Mouse (Mus musculus) CD4-positive, CD25-positive, alpha-beta regulatory T cell, adult 4 months (primary cell): ENCODE measurements around the gene Clec4a4. TPM values are rescaled to one million over a fixed set of nuclear protein-coding genes. Genes with fewer than 3 reads are reported as not detected.
"Not testable (repeated sequence)": the region's sequence is repeated elsewhere in the genome, so short reads cannot be mapped to it uniquely, and the experiment has no call there.

Experiments used
- ATAC-seq: one replicate; pipeline ENCODE4 v1.8.0; 2017
- polyA plus RNA-seq, 2 experiments: library from polyadenylated mRNA; unstranded; fragments of 100-300 nt; shearing (Covaris generic); gene quantifications; one replicate each; pipeline ENCODE4 v1.2.1; 2017

Gene Clec4a4
- polyA plus RNA-seq, result not detected

DNA sequence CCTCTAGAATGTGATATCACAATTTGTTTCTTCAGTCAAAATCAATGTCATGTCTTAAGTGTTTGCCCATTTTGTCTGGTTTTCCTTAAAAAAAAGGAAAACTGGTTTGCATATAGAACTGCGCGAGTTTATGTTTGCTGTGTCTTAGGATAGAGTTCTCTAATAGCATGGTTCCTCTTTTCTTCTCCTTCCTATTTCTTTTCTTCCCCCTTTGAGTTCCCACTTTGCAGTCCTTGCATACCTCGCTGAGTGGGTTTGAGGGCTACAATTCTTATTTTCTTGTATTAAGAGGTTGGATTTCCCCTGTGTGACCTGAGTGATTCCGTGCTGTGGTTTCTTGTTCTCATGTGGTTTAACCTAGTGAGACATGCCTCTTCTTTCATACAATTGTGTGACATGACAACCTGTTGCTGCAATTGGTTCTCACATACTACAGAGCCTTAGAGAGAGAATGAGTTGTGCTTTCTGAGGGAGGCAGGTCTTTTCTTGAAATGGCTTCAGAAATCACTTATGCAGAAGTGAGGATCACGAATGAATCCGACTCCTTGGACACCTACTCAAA, at the start of gene Clec4a4:
Clec4a4 (plus strand) TSS at position 492 of the 562 bp plus-strand sequence.
- no peak for ATAC-seq

DNA sequence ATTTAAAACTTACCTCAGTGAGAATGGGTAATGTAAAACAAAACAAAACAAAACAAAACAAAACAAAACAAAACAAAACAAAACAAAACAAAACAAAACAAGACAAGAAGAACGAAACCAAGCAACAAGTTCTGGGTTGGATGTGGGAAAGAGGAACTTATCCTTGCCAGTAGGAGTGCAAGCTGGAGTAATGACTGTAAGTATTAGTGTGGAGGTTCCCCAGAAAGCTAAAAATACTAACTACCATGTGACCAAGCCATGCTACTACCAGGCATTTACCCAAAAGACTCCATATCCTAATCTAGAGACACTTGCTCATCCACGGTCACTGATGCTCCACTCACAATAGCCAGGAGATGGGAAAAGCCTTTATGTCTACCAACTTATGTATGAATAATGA, 43.4 kb upstream of the Clec4a4 start:
- no peak for ATAC-seq

DNA sequence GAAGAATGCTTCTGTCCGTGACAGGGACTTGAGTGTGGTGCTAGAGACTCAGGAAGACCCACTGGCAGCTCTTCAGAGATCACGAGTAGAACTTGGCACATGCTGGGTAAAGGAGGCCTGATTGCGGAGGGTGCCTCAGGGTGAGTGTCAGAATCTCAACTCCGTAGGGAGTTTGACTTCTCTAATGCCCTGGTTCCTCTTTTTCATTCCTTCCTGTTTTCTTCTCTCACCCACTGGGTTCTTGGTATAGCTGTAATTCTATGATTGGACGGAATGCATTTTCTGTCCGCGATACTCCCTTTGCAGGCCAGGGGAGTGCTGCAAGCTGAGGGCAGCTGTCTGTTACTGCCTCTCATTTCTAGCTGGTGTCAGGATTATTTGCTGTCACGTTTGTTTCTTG, 37.8 kb upstream of the Clec4a4 start, which contains the start of gene Clec4a3:
Clec4a3 (plus strand) TSS at position 115 of the 400 bp plus-strand sequence.
- ATAC-seq, result no peak

DNA sequence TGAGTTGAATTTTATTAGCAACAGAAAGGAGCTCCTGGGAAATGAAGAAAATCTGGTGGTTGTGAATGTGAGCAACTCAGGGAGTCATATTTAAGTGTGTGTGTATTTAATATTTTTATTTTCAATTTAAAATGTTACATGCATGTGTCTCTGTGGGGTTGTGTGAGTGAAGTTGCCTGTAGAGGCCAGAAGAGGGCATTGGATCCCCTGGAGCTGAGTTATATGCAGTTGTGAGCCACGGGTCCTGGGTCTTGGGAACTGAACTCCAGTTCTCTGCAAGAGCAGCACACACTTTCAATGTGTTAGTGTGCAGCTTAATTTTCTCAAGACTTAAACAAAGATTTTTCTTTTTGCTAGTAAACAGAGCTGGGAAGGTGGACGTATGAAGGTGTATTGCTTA, 25.6 kb upstream of the Clec4a4 start:
- ATAC-seq, result no peak

DNA sequence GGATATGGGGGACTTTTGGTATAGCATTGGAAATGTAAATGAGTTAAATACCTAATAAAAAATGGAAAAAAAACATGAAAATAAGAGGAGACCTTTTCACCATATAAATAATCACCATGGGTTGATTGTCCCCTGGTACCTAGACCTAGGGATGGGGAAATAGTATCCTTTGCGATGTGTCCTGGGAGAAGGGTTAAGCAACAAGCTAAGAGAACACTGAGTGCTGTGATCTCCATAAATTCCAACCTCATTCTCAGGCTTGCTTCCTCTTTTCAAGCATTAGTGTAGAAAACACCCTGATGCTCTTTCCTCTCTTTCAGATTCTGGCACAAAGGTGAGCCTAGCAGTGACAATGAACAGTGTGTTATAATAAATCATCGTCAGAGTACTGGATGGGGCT, 21.1 kb upstream of the Clec4a4 start:
- ATAC-seq, result no peak

DNA sequence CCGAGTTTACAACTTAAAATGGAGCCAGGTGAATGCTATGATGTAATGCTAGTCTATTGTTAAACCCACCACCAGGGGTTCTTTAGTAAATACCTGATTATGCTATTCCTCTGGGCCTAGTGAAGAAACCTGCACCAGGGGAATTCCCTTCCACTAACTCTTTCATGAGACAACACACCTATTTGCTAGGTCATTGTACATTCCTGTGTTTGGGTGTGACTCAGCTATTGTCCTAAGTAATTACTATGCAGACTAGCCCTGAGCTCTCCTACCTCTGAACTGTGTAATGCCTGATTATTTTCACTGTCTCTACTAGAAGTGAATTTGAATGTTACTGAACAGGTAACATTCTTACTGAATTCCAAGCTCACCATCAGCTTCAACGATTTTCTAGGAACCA, 14.5 kb downstream of the Clec4a4 start:
- ATAC-seq, result not testable (repeated sequence)

DNA sequence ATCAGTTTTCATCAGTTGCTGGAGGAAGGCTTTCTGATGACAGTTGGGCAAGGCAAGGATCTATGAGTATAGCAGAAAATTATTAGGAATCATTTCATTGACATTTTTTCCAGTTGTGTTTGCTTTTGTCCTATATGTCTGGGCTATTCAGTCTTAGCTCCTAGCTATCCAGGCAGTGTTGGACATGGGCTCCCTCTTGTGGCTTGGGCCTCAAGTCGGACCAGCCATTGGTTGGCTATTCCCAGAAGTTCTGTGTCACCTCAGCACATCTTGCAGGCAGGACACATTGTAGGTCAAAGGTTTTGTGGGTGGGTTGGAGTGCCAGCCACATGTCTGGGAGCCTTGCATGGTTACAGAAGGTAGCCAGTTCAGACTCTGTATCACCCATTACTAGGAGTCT, 15.4 kb downstream of the Clec4a4 start:
- ATAC-seq, result no peak

DNA sequence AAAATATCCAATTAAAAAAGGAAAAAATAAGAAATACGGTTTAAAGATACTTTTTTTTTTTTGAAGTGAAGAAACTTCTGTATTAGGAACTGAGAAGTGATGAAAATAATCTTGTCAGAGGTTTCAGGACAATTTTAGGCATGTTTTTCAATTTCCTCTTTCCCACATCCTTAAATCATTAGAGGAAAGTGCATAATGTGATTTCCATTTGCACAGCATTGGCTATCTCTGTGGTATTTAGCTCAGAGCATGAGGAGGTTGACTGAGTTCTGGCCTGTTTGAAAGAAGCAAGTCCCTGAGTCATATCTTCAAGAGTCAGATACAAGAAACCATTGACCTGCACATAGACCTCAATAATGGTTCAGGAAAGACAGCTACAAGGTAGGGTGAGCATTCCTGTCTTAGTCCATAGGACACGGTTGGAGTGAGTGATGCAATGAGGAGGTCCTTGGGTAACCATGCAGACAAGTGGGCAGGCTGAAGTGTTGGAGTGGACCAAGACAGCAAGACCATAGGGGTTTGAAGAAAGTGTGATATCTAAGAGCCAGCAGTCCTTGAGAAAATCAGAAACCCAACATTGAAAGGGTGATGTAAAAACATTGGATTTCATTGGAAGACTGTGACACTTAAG, 59.7 kb downstream of the Clec4a4 start, which contains the start of gene Clec4b1:
Clec4b1 (plus strand) TSS at position 221 of the 631 bp plus-strand sequence.
- no peak for ATAC-seq

Other genes with a start within 250 kb of the Clec4a4 start
- gene Slc2a3, start 188.7 kb upstream of the Clec4a4 start, polyA plus RNA-seq, result 100 to 1,000 TPM; 103 to 138 TPM
- gene Foxj2, start 170.5 kb upstream of the Clec4a4 start, polyA plus RNA-seq, result 1 to 10 TPM; 8.5 to 9.2 TPM
- under 1 TPM; 0.18 to 0.27 TPM for gene C3ar1, start 134.2 kb upstream of the Clec4a4 start, polyA plus RNA-seq
- 10 to 100 TPM; 63.7 to 80.3 TPM for gene Necap1, start 115.9 kb upstream of the Clec4a4 start, polyA plus RNA-seq
- gene Clec4a1, start 68.5 kb upstream of the Clec4a4 start, polyA plus RNA-seq, result 1 to 10 TPM in 1 of 2 experiments, under 1 TPM in 1; 0.82 to 1.3 TPM
- under 1 TPM in 1 of 2 experiments, not detected in 1; 0.56 TPM for gene Clec4a3, start 37.9 kb upstream of the Clec4a4 start, polyA plus RNA-seq
- gene Clec4b1, start 59.6 kb downstream of the Clec4a4 start, polyA plus RNA-seq, result not detected
- under 1 TPM in 1 of 2 experiments, not detected in 1; 0.52 TPM for gene Clec4a2, start 116.1 kb downstream of the Clec4a4 start, polyA plus RNA-seq
- not detected for gene Clec4b2, start 182.5 kb downstream of the Clec4a4 start, polyA plus RNA-seq
- gene Clec4n, start 239.5 kb downstream of the Clec4a4 start, polyA plus RNA-seq, result 1 to 10 TPM in 1 of 2 experiments, under 1 TPM in 1; 0.58 to 1.1 TPM